Mouse (Mus musculus) bone marrow macrophage, adult 2 months (primary cell): ENCODE measurements around the gene Lrch1.

Experiments
- CTCF ChIP-seq: IDR thresholded peaks from 2 replicates; pipeline ENCODE4 v1.5.1; 2012; ENCODE audit warnings: low read depth, mild to moderate bottlenecking, low read length, moderate library complexity
- POLR2A ChIP-seq: IDR thresholded peaks from 2 replicates; pipeline ENCODE4 v1.6.1; 2012; ENCODE audit warnings: mild to moderate bottlenecking, low read depth, low read length, borderline replicate concordance

DNA sequence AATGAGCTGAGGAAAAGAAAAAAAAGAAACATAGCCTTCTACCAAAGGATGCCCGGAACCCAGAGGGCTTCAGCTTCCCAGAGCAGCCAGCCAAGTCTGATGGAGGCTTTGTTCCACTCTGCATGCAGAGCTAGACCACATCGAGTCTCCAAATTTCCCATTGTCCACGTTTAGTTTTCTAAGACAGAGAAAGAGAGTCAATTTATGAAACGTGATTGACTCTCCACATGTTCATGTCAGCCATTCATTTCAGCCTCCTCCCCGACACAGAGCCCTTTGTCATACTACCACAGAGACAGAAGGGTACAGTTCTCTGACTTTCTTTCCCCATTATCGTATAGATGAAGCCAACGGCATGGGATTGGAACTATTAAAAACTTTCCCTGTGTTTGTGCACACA is 108.9 kb downstream of the Lrch1 start:
- TF ChIP-seq CTCF = no peak
- no peak for TF ChIP-seq POLR2A
